Mouse (Mus musculus) granulocyte monocyte progenitor cell, adult 5-6 weeks (primary cell): Measurements from ENCODE around the gene Ube2u. TPM values are rescaled to one million over a fixed set of nuclear protein-coding genes. Genes with fewer than 3 reads are reported as not detected.
"Not testable (repeated sequence)": the region's sequence is repeated elsewhere in the genome, so short reads cannot be mapped to it uniquely, and the experiment has no call there.

Experiments
- ATAC-seq: replicated peaks from 2 replicates; pipeline ENCODE4 v1.8.0; 2016; ENCODE audit warnings: mild to moderate bottlenecking, moderate TSS enrichment, inconsistent platforms; ENCODE audit not compliant: poor library complexity, severe bottlenecking
- total RNA-seq, 2 experiments: library from RNA; stranded (forward) in 1 of 2; stranded (reverse) in 1 of 2; fragments of 200-712, 200-1000 nt in 1 of 2; fragments of >200 nt in 1 of 2; fragmentation: Nextera tagmentation in 1 of 2; gene quantifications; 2 replicates each; pipeline ENCODE4 v1.2.3; 2014 to 2017

The Ube2u gene
- total RNA-seq (2014; fragmentation: Nextera tagmentation) (not detected in 2 replicates), total RNA-seq (2017) (not detected in 2 replicates)

GRCm38 (mm10) chr4:100478592-100479321 lies at the start of gene Ube2u:
Gene Ube2u, plus strand, starts transcription at chr4:100478849.
- ATAC-seq: no peak

- ATAC-seq: no peak
Measured at GRCm38 (mm10) chr4:100429371-100429900, 49.2 kb upstream of the Ube2u start.

- ATAC-seq: no peak
Measured at GRCm38 (mm10) chr4:100435281-100436168, 43.1 kb upstream of the Ube2u start.

GRCm38 (mm10) chr4:100436169-100436547 lies 42.5 kb upstream of the Ube2u start:
- ATAC-seq: no peak

GRCm38 (mm10) chr4:100446897-100447296 lies 31.8 kb upstream of the Ube2u start:
- ATAC-seq: no peak; the same call in 1 of the 2 replicates

- ATAC-seq: no peak
Measured at GRCm38 (mm10) chr4:100462493-100463120, 16.0 kb upstream of the Ube2u start.

- peak; percentile 79 for ATAC-seq
Measured at GRCm38 (mm10) chr4:100488447-100488846, 9.8 kb downstream of the Ube2u start.

GRCm38 (mm10) chr4:100495176-100495575 lies 16.5 kb downstream of the Ube2u start:
- ATAC-seq: no peak

- ATAC-seq: no peak
Measured at GRCm38 (mm10) chr4:100496521-100496920, 17.9 kb downstream of the Ube2u start.

GRCm38 (mm10) chr4:100498192-100498591 lies 19.5 kb downstream of the Ube2u start:
- no peak for ATAC-seq

GRCm38 (mm10) chr4:100499037-100499601 lies 20.5 kb downstream of the Ube2u start:
- not testable (repeated sequence) for ATAC-seq

GRCm38 (mm10) chr4:100503337-100503736 lies 24.7 kb downstream of the Ube2u start:
- peak; percentile 98 for ATAC-seq

GRCm38 (mm10) chr4:100517646-100518045 lies 39.0 kb downstream of the Ube2u start:
- ATAC-seq: no peak

- no peak for ATAC-seq
Measured at GRCm38 (mm10) chr4:100522534-100522933, 43.9 kb downstream of the Ube2u start.

- no peak for ATAC-seq
Measured at GRCm38 (mm10) chr4:100524741-100525140, 46.1 kb downstream of the Ube2u start.

- ATAC-seq: no peak
Measured at GRCm38 (mm10) chr4:100526296-100526695, 47.6 kb downstream of the Ube2u start.

GRCm38 (mm10) chr4:100527086-100527485 lies 48.4 kb downstream of the Ube2u start:
- no peak for ATAC-seq

- ATAC-seq: no peak; the same call in 1 of the 2 replicates
Measured at GRCm38 (mm10) chr4:100527554-100528001, 48.9 kb downstream of the Ube2u start.

GRCm38 (mm10) chr4:100533607-100534006 lies 55.0 kb downstream of the Ube2u start:
- ATAC-seq: no peak

GRCm38 (mm10) chr4:100534946-100535345 lies 56.3 kb downstream of the Ube2u start:
- no peak for ATAC-seq
